Mouse (Mus musculus) left cerebral cortex, adult 18-20 months (tissue): ENCODE measurements around the gene Fis1. TPM values are rescaled to one million over a fixed set of nuclear protein-coding genes. Genes with fewer than 3 reads are reported as not detected.
A peak's percentile ranks its signal among the peaks of the same experiment; 100 is the strongest.

Experiments used
- DNase-seq, 2 experiments: peaks; one replicate each; pipeline ENCODE4 v3.0.0; 2021 to 2022; ENCODE audit warnings: low spot score in 2 of 2, mixed read lengths in 1 of 2
- long read RNA-seq, 2 experiments: library from polyadenylated mRNA; stranded (forward); transcript quantifications; one replicate each; pipeline ENCODE4 v2.0.0; 2021
- total RNA-seq, 2 experiments: library from RNA; stranded (reverse); gene quantifications; 2 replicates each; pipeline ENCODE4 v1.2.3; 2021

The Fis1 gene
- 100 to 1,000 TPM; 281 to 287 TPM for total RNA-seq
- long read RNA-seq, experiment 1, transcript Fis1-201 (5 exons, 786 nt) = major isoform, 103 of 162 reads
- long read RNA-seq, experiment 1, transcript Fis1-202 (5 exons, 948 nt) = minor isoform, 51 of 162 reads
- long read RNA-seq, experiment 1, partial matches to known transcripts = 3 of 162 reads
- long read RNA-seq, experiment 1, other reads (novel, unspliced or antisense) = 1 of 162 reads
- long read RNA-seq, experiment 2, transcript Fis1-202 (5 exons, 948 nt) = minor isoform, 34 of 154 reads
- long read RNA-seq, experiment 2, transcript Fis1-201 (5 exons, 786 nt) = major isoform, 103 of 154 reads
- long read RNA-seq, experiment 2, partial matches to known transcripts = 8 of 154 reads
- long read RNA-seq, experiment 2, other reads (novel, unspliced or antisense) = 5 of 154 reads

DNA sequence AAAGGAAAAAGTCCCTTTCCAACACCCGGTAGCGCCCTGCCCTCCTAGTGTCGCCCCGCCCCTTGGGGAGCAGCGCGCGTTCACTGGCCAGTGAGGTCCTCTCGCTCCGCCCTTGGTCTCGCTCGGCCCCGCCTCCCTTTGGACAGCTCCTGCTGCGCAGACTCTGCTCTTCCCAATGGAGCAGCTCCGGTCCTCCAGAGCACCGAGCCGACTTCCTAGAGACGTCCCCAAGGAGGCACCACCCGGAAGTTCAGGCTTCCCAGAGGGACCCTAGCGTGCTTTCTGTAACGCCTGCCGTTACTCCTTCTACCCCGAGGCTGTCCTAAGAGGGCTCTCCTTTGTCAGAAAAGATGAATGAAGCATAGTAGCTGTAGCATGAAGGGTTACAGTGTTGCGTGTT, at the start of gene Fis1:
Gene Fis1, plus strand, starts transcription at position 261 of the 400 bp plus-strand sequence.
- peak; percentile 94 to 96 for DNase-seq

DNA sequence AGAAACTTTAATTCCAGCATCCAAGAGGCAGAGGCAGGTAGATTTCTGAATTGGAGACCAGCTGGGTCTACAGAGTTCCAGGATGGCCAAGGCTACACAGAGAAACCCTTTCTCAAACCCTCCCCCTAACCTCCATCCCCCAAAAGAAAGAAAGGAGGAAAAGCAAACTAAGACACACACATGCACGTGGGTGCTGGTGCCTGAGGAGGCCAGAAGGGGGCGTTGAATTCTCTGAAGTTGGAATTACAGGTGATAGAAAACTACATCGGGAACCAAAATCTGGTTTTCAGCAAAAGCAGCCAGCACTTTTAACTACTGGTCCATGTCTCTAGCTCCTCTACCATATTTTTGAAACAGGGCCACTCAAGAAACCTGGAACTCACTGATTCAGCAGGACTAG, 48.5 kb upstream of the Fis1 start:
- no peak for DNase-seq

DNA sequence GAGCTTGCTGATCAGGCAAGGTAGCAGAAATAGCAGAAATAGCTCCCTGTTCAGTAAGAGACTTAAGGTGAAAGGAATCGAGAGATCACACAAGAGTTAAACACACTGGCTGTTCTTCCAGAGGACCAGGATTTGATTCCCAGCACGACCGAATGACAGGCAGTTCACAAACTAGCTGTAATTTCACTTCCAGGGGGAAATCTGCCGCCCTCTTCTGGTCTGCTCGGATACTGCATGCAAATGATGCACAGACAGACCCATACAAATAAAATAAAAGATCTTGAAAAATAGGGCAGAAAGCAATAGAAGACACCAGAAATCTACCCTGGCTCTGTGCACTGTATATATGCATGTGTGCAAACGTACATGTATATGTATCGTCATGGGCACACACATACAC, 47.4 kb upstream of the Fis1 start:
- DNase-seq = no peak

DNA sequence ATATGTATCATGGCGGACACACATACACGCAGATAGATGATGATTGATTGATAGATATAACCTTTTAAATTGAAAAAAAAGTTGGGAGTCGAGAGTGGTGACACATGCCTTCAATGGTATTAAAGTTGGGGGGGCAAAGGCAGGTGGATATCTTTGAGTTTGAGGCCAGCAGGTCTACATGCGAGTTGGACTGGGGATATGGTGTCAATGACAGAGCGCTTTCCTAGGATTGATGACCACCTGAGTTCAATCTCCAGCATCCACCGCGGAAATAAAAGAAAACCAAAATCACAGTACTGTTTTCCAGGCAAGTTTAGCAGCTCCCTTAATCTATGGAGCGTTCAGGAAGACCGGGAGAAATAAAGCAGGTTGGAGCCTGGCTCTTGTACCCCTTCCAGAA, 45.5 kb upstream of the Fis1 start:
- no peak for DNase-seq

DNA sequence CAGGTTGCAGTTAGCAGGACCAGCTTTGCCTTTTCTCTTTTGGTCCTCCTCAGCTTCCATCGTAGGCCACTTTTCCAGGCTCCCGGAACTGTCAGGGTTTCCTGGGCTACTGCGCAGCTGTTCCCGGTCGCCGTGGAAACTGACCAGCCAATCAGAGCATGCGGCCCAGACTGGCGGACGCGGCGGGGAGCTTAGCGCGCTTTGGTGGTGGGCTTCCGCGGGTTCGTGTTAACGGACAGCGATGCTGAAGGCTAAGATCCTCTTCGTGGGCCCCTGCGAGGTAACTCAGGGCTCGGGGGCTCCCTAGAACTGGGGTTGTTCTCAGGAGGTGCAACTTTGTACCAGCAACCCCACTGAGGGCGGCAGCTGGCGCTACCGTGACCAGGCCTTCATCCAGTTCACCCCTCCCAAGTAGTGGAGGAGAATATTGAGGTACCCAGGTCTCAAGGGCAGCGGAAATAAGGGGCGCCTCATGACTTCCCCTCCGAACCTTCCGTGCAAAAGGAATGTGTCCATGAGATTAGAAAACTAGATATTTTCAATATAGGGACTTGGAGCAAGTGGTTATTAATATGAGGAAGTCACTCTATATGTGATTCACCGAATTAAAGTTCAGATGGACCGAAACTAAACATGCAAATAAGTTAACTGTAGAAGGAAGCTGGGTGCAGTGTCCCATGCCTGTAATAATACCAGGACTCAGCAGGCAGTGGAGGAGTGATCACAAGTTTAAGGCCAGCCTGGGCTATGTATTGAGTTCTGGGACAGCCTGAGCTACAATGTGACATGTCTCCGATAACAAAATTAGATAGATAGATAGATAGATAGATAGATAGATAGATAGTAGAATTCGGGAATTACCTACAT, 44.9 kb upstream of the Fis1 start, which contains the start of gene Ift22:
Gene Ift22, plus strand, starts transcription at position 160 of the 867 bp plus-strand sequence.
- peak; percentile 95 to 97 for DNase-seq

DNA sequence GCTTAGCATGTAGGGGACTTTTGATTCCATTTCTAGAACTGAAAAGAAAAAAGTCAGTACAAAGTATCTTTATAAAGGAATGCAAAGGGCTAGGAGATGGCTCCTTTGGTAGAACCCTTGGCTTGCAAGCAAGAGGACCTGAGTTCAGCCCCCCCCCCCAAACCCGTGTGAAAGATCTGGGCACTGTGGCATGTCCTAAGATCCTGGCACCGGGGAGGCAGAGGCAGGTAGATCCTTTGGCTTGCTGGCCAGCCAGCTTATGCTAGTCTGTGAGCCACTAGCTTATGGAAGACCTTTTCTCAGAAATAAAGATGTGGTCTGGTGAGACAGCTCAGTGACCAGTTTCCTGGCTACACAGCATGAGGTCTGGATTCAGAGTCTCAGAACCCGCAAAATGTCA, 38.9 kb upstream of the Fis1 start:
- no peak for DNase-seq

DNA sequence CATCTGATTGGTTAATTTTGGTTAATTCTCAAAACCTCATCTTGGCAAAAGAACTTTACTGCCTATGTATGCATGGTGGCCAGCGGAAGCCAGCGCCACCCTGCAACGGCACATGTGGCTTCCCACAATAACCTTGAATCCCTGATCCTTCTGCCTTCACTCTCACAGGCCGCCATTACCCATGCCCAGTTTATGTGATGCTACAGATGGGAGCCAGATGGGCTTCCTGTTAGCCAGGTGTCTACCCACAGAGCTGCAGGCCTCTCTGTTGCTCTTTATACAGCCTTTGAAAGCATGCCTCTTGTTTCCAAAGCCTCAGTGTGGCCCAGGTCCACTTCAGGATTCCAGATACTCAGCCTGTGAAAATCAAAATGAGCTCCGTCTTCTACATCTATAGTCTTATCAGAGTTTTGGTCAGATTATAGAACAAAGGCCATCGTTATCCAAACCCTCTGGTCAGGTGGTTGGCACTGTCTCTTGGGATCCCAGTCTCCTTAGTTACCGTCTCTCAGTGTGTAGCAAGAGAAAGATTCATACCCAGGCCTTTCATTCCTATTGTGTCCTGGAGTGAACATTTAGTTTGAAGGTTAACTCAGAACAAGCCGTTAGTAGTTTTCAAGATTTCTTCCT, 35.3 kb upstream of the Fis1 start:
- no peak for DNase-seq

DNA sequence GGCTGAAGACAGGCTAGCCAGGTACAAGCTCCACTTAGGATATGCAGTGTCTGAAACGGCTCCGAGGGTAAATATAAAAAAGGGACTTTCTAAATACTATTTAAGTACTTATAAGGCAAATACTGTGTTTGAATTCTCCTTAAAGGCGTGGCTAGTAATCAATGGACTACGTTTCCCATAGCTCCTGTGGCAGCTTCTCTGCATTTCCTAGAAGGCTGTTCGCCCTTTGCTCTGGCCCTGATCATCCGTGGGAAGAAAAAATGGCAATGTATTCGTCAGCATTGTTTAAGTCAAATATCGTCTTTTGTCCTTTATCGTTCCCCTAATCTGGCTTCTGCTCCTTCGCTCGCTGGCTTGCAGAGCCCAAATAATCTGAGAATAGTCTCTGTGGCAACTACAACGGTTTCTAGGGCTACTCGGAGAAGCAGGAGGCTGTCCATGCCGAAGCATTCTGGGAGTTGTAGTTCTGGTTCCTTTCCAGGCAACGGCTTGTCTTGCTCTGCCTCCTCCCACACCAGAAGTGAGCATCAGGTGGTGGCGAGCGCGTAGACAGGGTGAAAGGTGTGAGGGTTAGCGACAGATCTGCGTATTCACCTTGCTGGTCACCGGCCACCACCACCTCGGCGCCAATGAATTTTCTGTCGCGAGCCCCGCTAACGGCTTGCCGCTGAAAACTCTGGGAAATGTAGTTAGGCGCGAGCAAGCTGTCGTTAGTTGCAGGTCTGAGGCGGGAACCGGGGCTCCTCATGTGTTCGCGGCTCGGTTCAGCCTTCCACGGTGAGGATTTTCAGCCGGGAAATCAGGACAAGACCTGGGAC, 34.2 kb upstream of the Fis1 start:
- DNase-seq = peak; percentile 68 to 83

DNA sequence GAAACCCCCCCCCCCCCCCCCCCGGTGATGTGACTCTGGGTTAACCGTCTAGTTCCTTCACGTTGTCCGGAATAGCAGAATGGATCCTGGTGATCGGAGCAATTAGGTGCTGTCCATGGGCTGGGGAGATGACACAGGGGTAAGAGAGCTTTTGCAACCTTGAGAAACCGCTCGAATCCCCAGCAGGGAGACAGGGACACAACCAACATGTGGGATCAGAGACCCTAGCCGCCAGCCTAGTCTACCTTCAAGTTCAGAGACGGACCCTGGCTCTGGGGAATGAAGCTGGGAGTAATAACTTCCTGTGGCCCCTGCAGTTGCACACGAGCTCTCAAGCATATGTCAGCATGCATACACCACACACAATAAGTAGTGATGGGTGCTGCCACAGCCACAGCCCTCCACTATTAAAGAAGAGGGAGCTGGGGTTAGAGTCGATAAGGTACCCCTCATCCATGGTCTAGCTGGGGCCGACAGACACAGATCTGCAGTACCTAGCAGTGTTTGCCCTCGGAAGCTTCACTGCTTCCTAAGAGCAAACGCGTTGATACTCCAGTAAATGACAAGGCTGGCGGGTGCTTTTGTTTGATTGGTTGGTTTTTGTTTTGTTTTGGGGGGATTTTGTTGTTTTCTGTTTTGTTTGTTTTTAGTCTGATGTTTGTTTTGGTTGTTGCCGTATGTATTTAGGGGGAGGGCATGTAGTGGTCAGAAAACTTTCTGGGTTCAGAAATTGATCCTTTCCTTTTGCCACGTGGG, 33.4 kb upstream of the Fis1 start:
- DNase-seq = peak; percentile 7 to 10

DNA sequence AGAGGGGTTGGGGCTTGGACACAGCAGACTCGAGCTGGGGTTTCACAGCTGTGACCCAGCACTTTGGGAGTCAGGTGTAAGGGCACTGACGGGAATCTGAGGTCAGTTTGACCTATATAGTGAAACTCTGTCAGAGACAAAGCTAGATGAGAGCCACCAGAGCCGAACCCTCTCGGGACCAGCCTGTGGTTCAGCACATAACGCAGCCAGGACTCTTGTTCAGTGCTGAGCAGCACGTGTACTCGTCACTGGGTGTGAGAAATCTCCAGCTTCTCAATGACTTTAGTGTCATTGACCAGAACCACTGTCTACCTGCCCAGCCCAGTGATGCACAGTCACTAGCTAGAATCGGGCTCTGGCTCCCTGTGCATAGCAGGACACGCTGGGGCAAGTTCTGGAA, 30.2 kb upstream of the Fis1 start:
- DNase-seq = no peak

DNA sequence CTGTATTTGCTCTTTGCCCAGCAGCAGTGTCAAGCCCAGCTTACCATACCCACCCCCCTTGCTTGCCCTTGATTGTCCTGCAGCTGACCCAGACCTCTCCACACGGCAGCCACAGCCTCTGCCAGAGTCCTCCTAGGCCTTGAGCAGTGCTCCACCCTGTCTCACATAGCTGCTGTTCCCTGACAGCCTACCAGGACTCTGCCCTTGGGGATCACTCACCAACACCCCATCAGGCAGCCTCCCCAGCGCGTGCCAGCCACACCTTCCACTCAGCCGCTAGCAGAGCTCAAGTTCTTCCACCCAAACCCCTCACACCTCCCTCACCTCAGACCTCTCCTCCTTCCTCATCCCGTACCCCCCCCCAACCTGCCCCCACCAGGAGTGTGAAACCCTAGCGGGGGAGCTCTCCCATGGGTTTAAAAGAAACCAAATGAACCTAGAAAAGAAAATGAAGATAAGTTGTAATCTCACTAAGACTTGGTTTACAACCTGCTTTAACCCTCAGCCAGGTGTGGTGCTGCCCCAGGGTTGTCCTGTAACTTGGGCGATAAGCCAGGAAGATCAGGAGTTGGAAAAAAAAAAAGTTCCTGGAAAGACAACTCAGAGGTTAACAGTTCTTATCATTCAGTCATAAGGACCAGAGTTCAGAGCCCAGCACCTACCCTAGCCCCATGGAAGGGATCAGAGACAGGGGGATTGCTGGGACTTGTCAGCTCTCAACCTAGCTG, 29.2 kb upstream of the Fis1 start:
- DNase-seq = no peak

DNA sequence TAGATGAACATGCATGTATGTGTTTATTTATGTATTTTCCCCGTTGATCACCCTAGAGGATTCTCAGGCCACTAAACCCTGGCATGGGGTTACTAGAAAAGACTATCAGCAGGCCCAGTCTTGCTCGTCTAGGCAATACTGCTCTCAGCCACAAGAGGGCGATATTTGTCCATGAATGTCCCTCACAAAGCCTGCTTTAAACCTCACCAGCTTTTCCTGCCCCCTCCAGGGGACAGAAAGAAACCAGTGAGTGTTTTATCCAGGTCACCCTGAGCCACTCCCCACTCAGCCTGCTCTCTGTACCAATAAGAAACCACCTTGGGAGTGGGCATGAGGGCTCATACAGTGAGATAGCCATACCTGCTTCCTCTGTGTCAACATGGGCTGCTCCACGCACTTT, 24.0 kb upstream of the Fis1 start:
- peak; percentile 81 to 89 for DNase-seq

DNA sequence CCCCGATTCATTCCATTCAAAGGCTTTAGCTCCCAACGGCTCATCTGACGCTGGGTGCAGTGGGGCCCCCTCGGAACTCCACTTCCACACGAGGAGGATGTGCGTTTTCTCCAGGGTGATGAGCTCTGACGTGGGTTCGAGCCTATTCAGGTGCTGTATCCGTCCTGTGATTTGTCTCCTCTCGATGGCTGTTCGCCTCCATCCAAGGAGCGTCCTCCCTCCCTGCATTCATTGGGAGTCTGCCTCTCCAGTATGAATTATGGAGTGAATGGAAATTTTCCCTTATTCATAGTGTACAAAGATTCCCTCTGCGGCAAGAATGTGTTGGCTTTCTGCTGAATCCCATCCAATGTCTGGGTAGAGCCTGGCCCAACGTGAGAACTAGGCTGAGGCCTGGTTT, 21.2 kb upstream of the Fis1 start:
- no peak for DNase-seq

DNA sequence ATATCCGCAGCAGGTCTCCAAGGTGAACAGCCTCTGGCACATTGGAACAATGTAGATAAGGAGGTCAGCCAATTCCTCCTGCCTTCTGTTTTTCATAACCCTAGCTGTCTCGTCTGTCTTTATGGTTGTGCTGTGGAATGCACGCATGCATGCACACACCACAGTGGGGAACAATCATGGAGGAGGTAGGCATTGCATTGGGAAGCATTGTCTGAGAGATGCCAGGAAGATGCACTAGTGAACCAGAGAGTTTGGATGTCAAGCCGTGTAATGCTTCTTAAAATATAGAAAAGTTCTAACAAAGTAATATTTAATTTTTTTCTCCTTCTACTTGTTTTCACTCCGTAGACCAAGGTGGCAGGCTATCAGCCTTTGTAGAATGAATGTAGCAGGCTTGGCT, 20.1 kb upstream of the Fis1 start:
- DNase-seq = no peak

DNA sequence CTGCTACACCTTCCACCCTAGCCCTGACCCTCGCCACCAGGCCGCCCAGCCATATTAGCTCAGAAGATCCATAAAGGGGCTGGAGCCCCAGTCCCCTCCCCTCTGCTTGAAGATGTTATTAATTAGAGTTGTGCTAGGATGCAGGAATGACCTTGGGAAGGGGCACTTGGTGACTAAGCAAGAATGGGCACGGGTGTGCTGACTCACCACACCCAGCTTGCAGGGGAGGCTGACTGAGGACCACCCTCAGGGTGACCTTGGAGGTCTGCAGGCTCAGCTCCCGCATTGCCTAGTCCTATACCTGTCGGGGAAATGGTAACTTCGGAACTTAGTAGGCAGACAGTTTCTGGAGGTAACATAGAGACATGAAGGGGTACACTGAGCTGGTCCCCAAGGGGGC, 19.1 kb upstream of the Fis1 start:
- DNase-seq = no peak

DNA sequence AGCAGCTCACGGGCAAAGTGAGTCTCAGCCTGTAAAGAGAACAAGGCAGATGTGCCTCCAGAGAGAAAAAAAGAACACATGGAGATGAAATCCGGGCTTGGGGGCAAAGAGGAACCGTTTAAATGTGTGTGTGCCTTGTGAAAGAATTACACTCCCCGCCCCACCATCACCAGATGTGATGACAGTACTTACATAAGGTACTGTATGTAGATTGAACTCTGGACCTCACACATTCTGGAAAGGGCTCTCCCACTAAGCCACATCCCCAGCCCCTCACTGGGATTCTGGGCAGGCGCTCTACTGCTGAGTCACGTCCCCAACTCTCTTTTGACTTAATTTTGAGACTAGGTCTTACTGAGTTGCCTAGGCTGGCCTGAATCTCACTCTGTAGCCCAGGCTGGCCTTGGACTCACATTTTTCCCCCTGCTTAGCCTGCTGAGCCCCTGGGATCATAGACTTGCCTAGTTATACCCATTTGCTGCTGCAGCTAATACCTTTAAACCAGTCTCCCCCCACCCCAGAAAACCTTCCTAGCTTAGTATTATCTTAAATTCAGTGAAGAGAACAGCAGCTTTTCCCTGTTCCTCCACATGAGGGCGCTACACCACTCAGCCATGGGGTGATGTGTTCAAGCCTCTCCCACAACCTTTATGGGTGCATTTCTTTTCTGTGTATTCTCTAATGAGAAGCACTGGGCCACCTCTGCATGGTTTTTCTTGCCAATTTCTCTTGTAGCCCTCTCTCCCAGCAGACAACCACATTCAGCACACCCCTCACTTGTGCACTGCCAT, 17.0 kb upstream of the Fis1 start:
- DNase-seq = no peak

DNA sequence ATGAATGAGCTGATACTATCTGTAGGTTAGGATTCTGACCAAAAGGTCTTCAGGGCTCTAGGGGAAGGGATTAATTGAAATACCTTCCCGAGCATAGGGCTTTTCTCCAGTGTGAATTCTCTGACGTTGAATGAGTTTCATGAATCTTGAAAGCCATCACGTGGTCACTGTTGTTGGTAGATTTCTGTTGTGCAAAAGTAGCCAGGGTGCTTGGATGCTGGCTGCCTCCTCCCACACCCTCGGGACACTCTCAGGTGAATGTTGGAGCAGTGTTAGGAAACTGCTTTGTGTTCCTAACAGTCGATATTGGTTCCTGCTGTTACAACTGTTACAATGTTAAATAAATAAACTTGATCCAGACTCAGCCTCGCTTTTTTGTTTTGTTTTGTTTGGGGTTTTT, 16.3 kb upstream of the Fis1 start:
- DNase-seq = no peak

DNA sequence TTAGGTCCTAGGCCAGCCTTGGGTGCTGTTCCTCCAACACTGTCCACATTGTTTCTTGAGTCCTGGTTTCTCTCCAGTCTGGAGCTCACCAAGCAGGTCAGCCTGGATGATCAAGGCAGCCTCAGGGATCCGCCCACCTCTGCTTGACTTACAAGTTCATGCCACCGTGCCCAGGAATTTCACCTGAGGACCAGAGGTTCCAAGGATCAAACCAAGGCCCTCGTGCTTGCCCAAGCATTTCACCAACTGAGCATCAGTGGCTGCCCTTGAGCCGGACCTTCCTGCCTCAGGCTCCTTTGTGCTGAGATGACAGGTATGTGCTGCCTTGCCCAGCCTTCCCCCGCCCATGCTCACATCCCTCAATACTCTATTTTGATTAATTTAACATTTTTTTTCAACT, 15.5 kb upstream of the Fis1 start:
- DNase-seq = no peak

DNA sequence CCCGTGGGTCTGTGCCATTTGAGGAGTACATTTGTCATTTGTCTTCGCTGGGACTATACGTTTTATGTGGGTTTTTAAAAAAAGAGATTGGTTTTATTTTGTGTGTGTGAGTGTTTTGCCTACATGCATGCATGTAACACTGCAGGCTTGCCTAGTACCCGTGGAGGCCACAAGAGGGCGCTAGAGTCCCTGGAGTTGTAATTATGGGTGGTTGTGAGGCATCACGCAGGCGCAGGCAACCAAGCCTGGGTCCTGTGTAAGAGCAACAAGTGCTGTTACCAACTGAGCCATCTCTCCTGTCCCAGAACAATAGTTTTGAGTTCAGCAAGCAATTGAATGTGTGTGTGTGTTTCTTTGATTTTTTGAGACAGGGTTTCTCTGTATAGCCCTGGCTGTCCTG, 13.8 kb upstream of the Fis1 start:
- DNase-seq = no peak
